Mouse (Mus musculus) cerebellum, adult 9-11 months (tissue): ENCODE data around the gene Klc4.

Source experiments
- DNase-seq: peaks from one replicate; pipeline ENCODE4 v3.0.0; 2022

Klc4 gene

GRCm38 (mm10) chr17:46645561-46646321 is at the start of gene Klc4, which contains the start of gene Mrpl2:
TSS of gene Klc4 (minus strand) at chr17:46646022.
TSS of gene Mrpl2 (plus strand) at chr17:46646229.
- DNase-seq: peak; percentile 98

GRCm38 (mm10) chr17:46694517-46695063 is 48.8 kb upstream of the Klc4 start:
- DNase-seq: no peak

- DNase-seq: no peak
Observed at GRCm38 (mm10) chr17:46691390-46691789, 45.6 kb upstream of the Klc4 start.

- DNase-seq: no peak
Observed at GRCm38 (mm10) chr17:46690665-46691064, 44.8 kb upstream of the Klc4 start.

GRCm38 (mm10) chr17:46685913-46686312 is 40.1 kb upstream of the Klc4 start:
- DNase-seq: no peak

GRCm38 (mm10) chr17:46682654-46683389 is 37.0 kb upstream of the Klc4 start:
- DNase-seq: peak; percentile 62

- peak; percentile 69 for DNase-seq
Observed at GRCm38 (mm10) chr17:46681466-46682118, 35.8 kb upstream of the Klc4 start.

GRCm38 (mm10) chr17:46680760-46681373 is 35.0 kb upstream of the Klc4 start, which contains the start of gene Klhdc3:
TSS of gene Klhdc3 (minus strand) at chr17:46680914.
- DNase-seq: peak; percentile 99

GRCm38 (mm10) chr17:46679843-46680759 is 34.3 kb upstream of the Klc4 start:
- DNase-seq: no peak

GRCm38 (mm10) chr17:46678911-46679310 is 33.1 kb upstream of the Klc4 start:
- DNase-seq: no peak

- no peak for DNase-seq
Observed at GRCm38 (mm10) chr17:46678416-46678815, 32.6 kb upstream of the Klc4 start, which contains the start of gene Mea1. TSS of gene Mea1 (plus strand) at chr17:46678793.

GRCm38 (mm10) chr17:46674530-46675283 is 28.9 kb upstream of the Klc4 start:
- peak; percentile 62 for DNase-seq

- peak; percentile 88 for DNase-seq
Observed at GRCm38 (mm10) chr17:46673850-46674529, 28.2 kb upstream of the Klc4 start, which contains the start of gene Rrp36. TSS of gene Rrp36 (minus strand) at chr17:46674352.

GRCm38 (mm10) chr17:46669911-46670310 is 24.1 kb upstream of the Klc4 start:
- DNase-seq: no peak

GRCm38 (mm10) chr17:46667712-46668111 is 21.9 kb upstream of the Klc4 start:
- peak; percentile 28 for DNase-seq

- peak; percentile 87 for DNase-seq
Observed at GRCm38 (mm10) chr17:46662730-46663129, 16.9 kb upstream of the Klc4 start.

- DNase-seq: peak; percentile 80
Observed at GRCm38 (mm10) chr17:46661981-46662380, 16.2 kb upstream of the Klc4 start.

GRCm38 (mm10) chr17:46661351-46661750 is 15.5 kb upstream of the Klc4 start:
- DNase-seq: peak; percentile 85

- DNase-seq: peak; percentile 16
Observed at GRCm38 (mm10) chr17:46656054-46656453, 10.2 kb upstream of the Klc4 start.
